Mouse (Mus musculus): ENCODE data around the gene Zbtb16.
A peak's percentile ranks its signal among the peaks of the same experiment; 100 is the strongest.

The Zbtb16 gene

DNA sequence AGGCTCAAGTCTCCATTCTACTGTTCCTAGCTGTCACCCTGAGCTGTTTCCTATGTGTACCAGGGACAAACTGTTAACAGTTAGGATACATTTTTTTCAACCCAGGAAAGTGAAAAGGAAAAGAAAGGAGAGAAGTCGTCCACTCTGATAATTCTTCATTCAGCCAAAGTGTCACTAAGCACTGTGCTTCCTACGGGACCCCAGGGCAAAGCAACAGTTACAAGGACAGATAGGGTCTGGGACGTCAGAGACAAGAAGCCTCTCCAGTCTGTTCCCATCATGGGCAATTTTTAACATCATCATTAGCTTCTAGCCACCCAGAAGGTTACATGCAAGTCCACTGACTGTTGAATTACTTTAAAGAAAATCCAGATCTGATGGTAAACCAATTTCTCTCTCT lies 111.3 kb downstream of the Zbtb16 start:
- DNase-seq = no peak

DNA sequence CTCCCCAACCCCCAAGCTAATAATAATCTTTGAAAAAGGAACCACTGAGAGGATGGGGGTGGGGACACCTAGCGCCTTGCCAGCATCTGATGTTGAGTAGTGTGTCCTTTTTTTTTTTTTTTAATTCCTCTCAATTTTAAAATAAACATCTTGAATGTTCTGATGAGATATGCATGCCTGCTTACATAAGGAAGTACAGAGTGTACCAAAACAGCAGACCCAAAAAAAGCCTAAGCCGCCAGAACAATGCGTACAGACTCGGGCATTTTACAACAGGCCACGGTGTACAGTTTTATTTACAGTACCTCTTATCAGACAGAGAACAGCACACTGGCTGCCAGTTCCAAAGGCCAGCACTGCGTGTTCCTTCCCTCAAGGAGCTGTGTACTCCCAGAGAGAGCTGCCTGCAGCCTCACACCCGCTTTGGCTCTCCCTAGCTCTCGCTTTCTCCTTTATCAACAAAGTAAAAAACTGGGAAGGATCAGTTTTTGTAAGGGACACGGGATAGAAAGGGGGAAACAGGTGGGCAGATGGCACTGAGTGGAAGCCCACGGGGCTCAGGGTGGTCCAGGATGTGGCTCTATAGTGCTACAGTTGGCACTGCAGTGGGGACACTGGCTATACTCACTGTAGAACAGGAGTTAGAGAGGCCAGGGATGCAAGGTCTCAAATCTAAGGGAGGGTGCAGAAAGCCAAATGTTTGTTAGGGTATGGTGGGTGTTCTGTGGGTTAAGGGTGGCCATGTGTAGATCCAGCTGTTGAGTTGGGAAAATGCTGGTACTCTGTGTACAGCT lies 112.3 kb downstream of the Zbtb16 start:
- DNase-seq = peak; percentile 92

DNA sequence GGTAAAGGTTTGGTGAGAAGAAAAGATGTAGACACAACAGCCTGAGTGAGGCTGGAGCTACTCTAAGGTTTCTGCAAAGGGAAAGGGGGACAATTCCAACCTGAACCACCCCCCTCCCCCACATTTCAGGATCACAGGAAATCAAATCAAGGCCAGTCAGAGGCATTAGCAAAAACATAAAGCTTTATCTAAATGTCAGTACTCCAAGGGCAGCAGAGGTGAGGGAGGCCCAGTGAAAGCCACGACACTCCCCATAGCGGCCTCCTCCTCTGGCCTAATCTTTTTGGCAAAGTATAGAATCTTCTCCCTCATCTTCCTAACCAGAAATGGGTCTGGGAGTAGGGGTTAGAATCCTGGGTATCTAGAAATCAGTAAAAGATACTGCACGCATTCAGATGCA lies 113.0 kb downstream of the Zbtb16 start:
- DNase-seq = no peak

DNA sequence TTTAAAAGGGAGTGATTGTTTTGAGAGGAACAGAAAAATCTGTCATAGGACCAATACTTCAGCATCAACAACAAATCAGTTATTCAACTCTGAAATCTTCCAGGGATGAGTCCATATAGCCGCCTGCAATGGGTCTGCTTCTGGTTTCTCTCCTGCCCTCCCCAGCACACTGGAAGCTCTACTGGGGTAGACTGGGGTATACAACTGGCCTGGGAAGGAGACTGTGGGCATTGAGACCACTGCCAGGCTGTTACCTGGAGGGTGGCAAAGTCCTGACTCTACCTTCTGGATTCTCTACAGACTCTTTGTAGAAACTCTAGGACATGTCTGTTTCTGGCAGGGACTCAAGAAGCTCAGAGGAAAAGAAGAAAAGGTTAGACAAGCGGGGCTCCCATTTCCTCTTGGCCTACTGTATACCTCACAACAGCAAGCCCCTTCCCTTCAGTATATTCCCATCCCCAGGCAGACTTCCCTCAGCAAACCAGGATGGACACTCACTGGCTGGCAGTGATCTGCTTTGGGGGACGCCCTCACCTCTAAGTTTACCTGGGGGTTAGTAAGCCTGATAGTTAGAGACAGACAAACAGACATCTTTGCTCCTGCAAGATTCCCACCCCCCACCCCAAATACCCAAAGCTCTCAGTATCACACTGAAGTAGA lies 113.6 kb downstream of the Zbtb16 start:
- DNase-seq = no peak

DNA sequence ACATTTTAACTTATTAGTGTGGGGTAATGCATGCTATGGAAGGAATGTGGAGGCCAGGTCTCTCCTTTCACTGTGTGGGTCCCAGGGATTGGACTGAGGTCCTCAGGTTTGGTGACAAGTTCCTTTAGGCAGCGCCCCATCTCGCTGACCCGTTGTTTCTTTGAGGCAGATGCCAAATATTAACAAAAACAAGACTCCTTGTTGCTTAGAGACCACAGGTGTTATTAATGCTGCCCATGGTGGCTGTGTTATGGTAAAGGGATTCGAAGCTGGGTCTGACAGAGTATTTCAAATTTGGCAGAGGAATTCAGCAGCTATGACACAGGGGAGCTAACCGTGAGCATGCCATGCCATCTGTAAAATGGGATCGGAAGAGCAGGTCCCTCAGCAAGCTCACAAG lies 114.4 kb downstream of the Zbtb16 start:
- no peak for DNase-seq

DNA sequence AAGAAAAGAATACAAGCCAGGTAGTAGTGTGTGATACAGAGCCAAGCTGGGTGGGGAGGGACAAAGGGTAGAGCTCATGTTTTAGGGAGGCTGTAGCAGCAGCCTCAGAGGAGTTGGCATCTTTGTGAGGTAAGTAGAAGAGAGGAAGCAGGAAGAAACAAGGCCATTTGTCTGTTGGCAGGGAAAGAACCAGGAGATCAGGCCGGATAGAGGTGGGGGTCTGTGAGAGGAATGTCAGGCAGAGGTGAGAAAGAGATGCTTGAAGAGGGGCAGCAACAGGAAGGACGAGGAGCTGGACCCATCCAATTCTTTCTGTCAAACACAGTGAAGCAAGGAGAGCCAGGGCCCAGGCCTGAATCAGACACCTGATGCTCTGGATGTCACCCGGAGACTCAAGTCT lies 114.8 kb downstream of the Zbtb16 start:
- no peak for DNase-seq

DNA sequence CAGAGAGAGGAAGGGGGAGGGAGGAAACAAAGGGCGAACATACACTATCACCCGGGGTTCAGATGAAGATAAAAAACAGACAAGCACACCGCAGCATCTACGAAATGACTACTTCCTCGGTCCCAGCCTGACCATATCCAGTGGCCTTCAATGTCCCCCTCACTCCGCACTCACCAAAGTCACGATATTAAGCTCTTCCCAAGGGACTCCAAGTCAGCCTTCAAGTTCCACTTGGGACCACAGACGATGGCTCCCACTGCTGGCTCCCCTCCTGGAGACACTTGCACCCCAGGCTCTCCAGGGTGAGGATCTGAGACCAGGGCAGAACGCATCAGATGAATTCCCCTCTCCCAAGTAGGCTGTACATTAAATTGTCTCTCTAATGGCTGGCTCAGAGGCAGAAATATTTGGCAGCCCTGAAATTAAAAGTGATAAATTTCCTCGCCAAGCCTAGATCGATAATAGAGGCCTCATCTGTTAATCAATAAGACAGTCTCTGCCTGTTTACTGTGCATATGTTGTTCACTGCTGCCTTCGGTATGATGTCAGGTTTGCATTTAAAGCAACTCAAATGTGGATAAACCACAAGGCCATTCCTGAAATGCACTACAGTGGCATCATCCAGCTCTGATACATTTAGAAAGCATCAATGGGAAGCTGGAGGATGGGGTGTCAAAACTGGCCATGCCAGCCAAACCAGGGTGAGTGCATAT lies 115.6 kb downstream of the Zbtb16 start:
- DNase-seq = no peak

DNA sequence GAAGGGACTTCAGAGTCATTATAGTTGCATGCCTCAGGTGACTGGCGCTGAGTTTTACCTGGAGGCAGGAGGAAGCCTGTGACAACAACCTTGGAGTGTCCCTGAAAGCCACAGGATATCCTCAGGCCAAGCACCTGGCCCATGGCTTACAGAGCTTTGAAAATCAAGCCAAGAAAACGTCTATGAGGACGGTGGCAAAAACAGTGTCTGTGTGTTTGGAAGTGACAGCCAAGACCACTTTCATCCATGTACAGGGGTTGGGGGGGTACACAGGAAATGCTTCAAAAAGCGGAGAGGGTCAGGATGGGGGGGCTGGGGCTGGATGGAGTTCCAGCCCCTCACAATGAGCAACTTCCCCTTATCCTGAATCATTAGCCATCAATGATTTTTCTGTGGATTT lies 116.4 kb downstream of the Zbtb16 start:
- DNase-seq = no peak

DNA sequence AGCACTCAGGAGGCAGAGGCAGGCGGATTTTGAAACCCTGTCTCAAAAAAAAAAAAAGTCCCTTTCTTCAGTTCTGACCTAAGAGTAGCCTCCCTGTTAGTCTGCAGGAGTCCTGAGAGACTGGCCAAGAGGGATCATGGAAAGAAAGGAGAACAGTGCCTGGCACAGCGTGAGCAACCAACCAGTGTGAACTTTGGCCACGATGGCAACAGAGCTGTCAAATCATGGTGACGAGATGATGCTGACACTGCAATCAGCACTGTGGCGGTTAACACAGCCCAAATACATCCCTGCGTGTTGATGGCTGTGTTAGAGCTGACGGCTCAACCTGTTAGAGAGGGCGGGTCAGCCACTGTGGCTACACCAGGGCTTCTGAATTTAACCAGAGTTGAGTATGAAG lies 119.5 kb downstream of the Zbtb16 start:
- no peak for DNase-seq

DNA sequence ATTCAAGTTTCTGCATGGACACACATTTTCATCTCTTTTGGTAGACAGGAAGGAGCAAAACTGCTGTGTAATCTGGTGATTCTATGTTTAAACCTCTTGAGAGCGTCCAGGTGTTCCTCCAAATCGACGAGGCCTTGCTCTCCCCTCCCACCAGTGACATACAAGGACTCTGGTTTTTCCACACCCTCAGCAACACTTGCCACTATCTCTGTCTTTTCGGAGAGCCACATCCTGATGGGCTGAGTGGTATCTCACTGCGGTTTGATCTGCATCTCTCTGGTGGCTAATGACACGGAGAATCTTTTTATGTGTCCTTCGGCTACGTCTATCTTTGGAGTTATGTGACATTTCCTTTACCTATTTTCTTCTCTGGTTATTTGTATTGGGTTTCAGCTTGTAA lies 121.0 kb downstream of the Zbtb16 start:
- no peak for DNase-seq

DNA sequence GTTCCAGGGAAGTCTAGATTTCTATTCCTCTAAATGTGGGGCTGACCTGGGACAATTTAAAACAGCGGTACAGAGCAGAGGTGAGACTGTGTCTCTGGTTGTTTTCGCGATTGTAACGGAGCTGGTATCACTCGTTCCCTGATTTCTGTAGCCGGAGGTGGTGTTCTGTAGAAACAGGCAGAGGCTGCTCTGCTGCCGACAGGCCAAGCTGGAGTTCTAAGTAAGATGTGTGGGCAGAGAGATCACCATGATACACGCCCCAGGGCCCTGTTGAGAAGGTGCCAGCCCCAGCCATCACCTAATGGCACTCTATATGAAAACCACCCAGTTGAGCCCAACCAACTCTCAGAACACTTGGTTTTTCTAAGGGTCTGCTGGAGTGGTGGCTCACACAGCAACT lies 122.2 kb downstream of the Zbtb16 start:
- no peak for DNase-seq

DNA sequence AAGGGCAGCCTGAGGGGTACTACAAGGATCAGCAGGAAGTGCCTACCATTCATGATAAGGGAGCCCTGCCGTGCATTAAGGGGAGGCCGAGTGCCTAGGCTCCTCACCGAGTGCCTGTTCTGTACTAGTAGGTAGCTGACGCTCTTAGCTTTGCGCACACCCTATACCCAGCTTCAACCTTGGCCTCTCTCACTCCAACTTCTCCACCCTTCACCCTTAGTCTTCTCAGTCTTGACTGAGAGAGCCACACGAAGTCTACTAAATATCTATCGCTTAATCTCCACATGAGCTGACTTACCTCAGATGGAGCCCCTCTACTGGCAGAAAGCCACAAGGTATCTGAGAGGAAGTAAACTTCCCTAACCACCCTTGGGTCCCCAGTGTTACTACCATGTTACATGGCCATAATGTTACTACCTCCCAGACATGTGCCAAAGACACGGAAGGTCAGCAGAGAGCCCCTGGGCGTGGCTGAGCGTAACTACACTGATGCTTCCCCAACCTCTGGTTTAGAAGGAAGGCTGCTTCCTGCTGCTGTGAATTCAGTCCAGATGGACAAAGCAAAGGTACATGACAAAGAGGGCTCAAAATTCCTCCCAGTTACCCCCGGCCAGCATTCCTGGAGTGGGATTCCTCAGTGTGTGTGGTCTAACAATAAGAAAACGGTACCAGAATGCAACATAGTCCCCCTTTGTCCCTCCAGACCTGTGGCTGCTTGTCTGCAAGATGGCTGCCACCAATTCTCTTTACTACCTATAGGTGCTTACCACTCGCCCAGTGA lies 122.8 kb downstream of the Zbtb16 start:
- DNase-seq = no peak

DNA sequence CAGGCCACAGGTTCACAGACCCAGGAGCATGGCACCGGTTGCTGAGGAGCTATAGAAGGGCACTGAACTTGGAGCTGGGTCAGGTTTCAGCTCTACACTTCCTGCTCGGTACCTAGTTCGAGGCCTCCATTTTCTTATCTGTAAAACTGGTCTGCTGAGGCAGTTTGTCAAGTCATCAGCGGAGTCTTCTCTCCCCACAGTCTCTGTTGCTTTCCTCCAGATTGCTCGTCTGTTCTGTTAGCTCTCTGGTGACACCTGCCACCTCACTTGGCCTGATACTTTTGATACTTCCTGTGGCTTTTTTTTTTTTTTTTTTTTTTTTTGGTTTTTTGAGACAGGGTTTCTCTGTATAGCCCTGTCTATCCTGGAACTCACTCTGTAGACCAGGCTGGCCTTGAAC lies 124.2 kb downstream of the Zbtb16 start:
- no peak for DNase-seq

DNA sequence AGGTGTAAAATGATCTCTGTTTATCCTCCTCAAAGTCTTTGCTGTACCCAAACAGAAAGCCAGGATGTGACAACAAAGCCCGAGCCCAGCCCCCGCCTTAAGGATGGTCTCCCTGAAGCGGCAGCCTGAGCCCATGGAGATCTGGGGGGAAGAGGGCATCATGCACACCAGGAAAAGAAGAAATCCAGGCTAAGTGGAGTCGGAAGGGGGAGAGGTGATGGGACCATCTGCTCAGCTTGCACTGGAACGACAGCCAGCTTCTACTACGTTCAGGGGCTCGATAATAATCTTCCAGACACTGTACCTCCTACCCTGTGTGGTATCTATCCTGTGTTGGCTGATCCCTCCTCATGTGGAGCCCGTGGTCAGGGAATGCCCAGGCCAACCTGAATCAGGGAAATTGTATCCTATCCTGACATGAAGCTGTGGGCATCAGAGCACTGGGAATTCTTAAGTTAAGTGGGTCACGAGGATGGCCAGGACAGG lies 124.7 kb downstream of the Zbtb16 start:
- no peak for DNase-seq

DNA sequence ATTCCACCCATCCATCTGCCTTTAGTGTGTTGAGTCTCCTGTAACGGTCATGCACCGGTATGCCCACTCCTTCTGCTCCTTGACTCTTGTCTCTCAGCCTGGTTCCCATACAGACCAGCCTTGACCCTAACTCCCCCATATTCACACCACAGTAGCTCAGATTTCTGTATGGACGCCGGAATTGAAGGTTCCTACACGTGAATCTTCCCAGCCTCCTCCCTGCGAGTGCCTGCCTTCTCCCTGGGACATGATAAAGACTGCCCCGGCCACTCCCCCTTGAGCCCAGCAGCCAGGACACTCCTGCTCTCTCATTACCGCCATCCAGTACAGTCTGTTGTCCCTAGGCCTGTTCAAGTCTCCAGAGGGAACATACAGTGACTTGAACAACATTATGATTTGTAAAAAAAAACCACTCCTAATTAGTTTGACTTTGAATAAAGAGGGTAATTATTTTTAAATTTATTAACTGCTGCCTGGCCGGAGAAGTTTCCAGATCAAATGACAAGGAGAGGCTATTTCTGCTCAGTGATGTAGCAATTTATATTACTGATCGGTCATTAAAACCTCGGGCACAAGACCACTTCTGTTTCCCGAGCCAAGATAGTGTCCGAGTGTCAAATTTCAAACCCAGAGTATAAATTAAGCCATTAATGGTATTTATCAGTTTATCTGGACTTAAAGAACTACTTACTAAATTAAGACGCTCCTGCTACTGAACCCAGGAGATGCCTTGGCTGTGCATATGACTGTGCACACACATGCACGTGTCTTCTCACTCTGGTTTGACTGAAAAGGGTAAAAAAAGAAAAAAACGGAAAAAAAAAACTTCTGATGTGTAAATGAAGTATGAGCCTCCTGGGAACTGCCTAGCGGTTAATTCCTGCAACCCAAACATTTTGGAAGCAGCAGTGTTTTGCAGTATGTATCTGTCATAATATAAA lies 125.4 kb downstream of the Zbtb16 start:
- DNase-seq = no peak

DNA sequence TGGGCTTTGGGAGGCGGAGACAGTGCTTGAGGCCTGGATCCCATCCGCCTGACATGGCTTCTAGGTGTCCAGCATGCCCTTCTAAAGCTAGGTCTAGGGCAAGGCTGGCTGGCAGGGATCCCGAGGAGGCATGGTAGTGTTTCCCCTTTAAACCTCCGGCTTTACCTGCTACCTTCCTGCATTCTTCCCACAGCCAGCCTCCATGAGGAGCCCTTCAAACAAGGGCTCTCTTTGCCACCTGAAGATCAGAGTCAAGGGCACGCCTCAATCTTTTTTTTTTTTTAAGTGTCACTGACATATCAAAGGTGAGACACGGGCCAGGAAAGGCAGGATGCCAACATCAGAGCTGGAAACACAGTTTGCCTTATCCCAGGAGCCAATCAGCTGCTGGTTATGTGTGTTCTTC lies 128.2 kb downstream of the Zbtb16 start:
- no peak for DNase-seq

DNA sequence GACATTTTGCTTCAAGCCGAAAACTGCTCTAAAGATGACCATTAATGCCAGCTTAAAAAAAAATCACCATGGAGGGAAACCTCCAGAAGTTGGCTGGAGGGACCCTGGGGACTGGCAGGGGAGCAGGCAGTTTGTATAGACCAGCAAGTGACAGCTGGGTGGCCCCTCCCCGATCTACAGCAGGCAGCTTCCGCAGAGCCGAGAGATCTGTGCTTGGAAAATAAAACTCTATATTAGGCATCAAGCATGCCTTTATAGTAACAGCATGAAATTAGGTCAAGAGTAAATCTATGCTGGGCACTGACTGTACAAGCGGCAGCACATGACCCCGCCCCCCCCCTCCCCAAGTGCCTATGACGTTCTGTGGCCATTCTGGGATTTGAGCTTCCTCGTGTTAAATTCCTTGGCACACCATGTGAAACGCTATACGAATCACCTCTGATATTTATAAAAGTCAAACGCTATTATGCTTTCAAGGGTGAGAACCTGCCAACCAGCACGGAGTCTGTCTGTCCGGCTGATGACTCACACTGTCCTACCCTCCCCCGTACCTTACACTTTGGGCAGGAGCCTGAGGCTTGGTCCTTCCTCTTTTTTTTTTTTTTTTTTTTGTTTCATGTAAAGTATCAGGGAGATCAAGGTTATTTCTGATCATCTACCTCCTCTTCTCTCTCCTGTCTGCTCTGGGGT lies 128.7 kb downstream of the Zbtb16 start:
- DNase-seq = no peak

DNA sequence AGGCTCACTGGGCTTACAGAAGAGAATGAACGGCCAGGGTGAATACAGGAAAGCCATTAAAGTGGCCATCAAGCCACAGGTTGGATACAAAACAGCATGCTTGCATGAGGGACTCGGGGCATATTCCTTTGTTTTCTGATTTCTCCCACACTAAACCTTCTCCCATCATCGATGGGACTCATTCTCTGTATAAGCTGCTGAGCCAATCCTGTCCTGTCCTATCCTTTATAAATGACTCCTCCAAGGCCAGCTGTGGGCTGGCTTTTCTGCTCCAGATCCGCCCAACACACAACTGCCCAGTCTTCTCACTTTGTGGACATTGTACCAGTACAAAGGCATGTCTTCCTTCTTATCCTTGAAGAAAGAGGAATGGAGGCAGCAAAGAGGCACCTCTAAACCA lies 134.7 kb downstream of the Zbtb16 start:
- DNase-seq = no peak

DNA sequence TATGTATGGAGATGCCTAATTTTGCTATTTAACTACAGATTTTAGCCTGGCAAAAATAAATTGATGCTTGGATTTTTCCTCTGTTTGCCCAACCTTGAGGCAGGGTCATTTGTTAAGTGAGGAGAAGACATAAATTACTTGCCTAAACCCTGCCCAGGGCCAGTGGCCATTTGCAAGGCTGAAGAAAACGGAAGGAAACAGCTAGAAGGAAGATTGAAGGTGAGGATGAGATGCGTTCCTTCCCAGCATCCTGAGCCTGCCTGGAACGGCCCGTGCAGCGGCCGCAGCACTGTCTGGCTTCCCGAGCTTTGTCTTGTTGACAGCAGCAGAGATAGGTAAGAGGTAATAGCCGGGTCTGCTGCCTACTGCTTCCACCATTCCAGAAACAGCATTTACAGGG lies 135.2 kb downstream of the Zbtb16 start:
- DNase-seq = no peak

DNA sequence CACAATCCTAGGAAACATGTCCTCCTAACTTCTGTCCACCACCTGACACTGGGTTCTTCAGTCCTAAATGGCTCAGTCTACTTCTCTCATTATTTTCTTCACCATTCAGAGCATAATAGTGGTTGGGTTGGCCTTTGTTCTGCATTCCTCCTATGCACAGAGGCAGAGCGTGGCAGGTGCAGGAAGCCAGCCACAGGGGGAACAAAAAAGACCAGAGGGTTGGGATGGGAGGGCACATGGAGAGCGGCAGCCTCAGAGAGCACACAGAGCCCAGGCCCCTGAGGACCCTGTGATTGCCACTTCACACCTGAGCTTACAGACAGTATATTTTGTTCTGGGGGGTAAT lies 138.6 kb downstream of the Zbtb16 start:
- DNase-seq = no peak

DNA sequence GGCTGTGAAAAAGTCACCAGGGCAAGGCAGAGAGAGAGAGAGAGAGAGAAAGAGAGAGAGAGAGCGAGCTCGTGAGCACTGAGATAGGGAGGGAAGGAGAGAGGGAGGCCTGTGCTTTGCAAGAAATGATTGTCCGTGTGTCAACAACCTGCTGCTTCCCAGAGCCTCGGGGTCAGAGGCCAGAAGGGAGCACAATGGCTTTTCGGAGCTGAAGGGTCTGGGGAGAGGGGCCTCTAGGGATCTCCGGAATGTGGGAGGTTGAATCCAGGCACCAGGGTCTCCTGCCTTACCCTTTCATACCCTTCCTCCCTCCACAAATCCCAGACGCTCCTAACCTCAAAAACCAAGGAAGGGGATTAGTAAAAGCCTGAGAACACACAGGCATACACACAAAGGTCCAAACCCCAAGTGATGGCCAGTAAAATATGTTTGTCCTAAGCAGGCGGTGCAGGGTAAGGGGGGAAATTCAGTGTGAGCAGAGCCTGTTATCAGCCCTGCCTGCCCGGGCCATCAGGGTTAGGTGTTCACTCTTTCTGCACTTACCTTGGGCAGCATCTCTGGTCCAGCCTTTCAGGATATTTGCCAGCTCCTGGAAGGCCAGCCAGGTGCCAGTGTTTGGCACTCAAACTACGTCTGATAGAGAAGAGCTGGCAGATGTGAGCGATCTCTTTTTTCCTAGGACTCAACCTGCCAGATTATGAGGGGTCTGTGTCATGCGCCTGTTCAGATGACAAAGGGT lies 139.1 kb downstream of the Zbtb16 start:
- no peak for DNase-seq

Measured in layer of hippocampus, adult 9-11 months (tissue).